Mouse (Mus musculus) E14TG2a.4 (cell line): ENCODE results near the gene Nedd8.

Experiments used
- H3K27me3 ChIP-seq: 2 replicates; pipeline ENCODE4 v1.6.1; 2014; ENCODE audit warnings: low read length, control low read depth; ENCODE audit not compliant: insufficient read depth
- H3K36me3 ChIP-seq: 2 replicates; pipeline ENCODE4 v1.6.1; 2014; ENCODE audit warnings: low read length, control low read depth; ENCODE audit not compliant: insufficient read depth
- H3K4me1 ChIP-seq: replicated peaks from 2 replicates; pipeline ENCODE4 v1.6.1; 2014; ENCODE audit warnings: low read depth, low read length, control low read depth
- H3K4me3 ChIP-seq: replicated peaks from 2 replicates; pipeline ENCODE4 v1.5.1; 2014; ENCODE audit warnings: mild to moderate bottlenecking, low read length
- H3K9me3 ChIP-seq: 2 replicates; pipeline ENCODE4 v1.6.1; 2014; ENCODE audit warnings: low read length, control low read depth
- CTCF ChIP-seq: conservative IDR thresholded peaks from 2 replicates; pipeline ENCODE4 v1.5.1; 2014; ENCODE audit warnings: low read length
- NANOG ChIP-seq: IDR thresholded peaks from 2 replicates; pipeline ENCODE4 v1.6.1; 2014; ENCODE audit warnings: borderline replicate concordance, low read length, mixed read lengths
- POU5F1 ChIP-seq: IDR thresholded peaks from 2 replicates; pipeline ENCODE4 v1.6.1; 2014; ENCODE audit warnings: low read length, borderline replicate concordance

The Nedd8 gene

DNA sequence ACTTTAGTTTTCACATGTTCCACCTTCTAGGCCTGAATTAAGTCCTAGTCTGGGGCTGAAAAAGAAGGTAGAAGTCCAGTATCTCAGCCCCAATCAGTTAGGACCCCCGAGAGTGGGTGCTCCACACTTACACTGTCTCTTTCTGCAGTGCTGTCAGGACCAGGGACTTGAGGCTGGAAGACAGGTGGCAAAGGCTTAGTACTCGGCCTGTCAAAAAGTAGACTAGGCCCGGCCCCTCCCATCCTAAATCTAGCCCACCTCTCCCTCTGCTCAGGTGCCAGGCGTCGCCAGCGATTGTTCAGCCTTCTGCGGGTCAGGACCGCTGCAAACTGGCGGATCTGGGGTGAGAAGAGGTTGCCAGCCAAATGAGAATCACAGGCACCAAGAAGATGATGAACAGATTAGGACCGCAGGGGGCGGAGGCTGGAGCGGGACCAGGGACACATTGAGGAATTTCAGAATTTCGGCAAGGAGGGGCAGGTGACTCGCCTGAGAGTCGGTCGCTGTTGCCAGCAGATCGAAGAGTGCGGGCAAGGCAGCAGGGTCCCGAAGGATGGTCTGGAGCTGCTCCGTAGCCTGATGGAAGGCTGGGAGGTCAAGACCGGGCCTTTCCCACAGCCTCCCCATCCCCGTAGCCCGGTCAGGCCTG is 36.9 kb downstream of the Nedd8 start:
- no peak for TF ChIP-seq CTCF
- no peak for TF ChIP-seq POU5F1
- TF ChIP-seq NANOG: no peak
- Histone ChIP-seq H3K36me3 (peaks cover 84% of the 10 kb centered on the region), H3K4me3 (peak overlapping the region; percentile 91), H3K27me3 (no peaks in the 10 kb centered on the region), H3K4me1 (peaks cover 54% of the 10 kb centered on the region), H3K9me3 (no peaks in the 10 kb centered on the region)

DNA sequence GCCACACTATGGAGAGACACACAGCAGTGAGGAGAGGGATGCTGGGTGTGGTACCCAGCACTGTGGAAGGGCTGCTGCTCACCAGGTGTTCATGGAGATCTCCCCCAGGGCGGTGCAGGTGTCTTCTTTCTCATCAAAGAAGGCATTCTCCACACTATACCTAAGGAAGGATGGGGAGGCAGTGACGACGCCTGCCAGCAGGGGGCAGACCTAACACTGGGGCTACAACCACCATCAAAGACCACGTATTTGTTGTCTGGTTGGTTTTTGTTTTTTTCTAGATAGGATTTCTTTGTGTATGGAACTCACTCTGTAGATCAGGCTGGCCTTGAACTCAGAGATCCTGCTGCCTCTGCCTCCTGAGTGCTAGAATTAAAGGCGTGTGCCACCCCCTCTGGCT is 42.6 kb downstream of the Nedd8 start:
- no peaks in the 10 kb centered on the region for H3K27me3 ChIP-seq
- no peak overlapping the region for H3K4me3 ChIP-seq
- peaks cover 99% of the 10 kb centered on the region for H3K36me3 ChIP-seq
- H3K9me3 ChIP-seq: no peaks in the 10 kb centered on the region
- peaks cover 53% of the 10 kb centered on the region for H3K4me1 ChIP-seq
- no peak for TF ChIP-seq NANOG
- TF ChIP-seq POU5F1: no peak
- TF ChIP-seq CTCF: peak; percentile 92

DNA sequence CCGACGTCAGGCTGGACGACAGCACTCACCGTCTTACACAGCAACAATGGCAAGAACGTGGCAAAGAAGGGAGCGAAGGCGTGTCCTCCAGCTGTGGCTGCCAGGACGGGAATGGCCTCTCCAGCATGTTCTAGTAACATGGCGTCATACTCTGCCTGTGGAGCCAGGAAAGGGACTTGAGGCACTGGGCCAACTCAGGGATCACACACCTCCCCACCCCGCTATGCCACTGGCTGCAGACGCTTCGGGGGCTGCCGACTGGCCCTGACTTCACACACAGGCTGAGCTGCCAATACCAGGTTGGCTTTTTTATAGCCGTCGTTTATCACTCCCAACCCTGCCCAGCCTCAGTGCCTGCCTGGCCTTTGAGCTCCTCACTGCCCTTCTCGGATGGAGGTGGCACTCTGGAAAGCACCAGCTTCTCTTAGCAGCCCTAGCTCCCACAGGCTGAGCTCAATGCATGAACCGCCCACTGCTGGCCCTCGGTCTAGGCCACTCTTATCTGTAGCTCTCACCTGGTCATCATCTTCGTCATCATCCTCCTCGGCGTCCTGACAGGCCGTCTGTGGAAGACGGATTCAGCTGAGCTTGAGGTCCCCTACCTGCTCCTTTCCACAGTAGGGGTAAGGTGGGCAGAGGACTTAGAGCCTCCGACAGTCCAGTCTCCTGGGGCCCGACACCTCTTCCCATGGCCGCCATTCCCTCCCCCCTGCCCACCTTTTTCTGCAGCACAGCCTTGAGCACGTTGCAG is 43.7 kb downstream of the Nedd8 start:
- no peaks in the 10 kb centered on the region for H3K9me3 ChIP-seq
- H3K4me3 ChIP-seq: no peak overlapping the region
- no peak for TF ChIP-seq NANOG
- TF ChIP-seq CTCF: no peak
- TF ChIP-seq POU5F1: no peak
- H3K4me1 ChIP-seq: peaks cover 53% of the 10 kb centered on the region
- no peaks in the 10 kb centered on the region for H3K27me3 ChIP-seq
- peaks cover 97% of the 10 kb centered on the region for H3K36me3 ChIP-seq

DNA sequence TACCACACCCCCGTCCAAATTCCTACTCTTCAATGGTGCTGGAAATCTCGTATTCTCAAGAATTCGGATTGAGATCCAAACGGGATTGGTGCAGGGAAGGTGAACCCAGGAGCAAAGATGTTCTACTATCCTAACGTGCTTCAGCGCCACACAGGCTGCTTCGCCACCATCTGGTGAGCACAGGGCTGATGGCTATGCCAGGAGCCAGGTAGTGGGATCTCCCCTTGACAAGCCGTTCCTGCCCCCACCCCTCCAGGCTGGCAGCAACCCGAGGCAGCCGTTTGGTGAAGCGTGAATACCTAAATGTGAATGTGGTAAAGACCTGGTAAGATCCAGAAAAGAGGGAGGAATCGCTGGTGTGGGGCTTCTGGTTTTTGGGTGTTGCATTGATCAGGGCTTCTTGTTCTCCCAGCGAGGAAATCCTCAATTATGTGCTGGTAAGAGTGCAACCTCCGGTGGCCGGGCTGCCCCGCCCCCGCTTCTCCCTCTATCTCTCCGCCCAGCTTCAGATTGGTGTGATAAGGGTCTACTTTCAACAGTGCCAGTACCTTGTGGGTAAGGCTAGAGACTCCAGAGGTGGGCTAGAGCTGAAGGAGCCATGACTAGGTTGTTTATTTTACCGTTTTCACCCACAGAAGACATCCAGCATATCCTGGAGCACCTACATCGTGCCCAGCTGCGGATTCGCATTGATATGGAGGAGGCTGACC is 53.3 kb downstream of the Nedd8 start:
- Histone ChIP-seq H3K9me3 (no peaks in the 10 kb centered on the region), H3K4me1 (peaks cover 38% of the 10 kb centered on the region), H3K4me3 (peak overlapping the region; percentile 61), H3K36me3 (peaks cover 2% of the 10 kb centered on the region; the same call in 1 of the 2 replicates), H3K27me3 (peaks cover 25% of the 10 kb centered on the region)
- TF ChIP-seq CTCF (no peak), NANOG (no peak), POU5F1 (no peak)

DNA sequence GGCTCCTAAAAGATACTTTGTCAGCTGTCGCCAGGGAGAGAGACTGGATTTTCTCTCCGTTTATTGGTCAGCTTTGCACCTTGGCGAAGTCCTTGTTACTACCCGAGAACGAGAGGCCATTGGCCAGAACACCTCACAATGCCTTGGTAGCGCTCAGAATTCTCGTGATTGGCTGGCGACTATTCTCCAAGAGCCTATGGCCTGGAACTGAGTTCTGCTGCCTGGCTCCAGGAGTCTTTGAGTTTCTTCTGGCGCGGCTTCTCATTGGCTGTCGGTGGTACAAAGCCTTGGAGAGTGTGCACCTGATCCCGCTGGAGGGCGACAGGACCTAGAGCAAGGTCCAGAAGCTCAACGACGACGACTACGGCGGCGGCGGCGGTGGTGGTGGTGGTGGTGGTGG is 54.1 kb downstream of the Nedd8 start, which contains the start of gene Rec8:
Gene Rec8, plus strand, starts transcription at position 216 of the 400 bp plus-strand sequence.
- H3K4me3 ChIP-seq: peak within 1 kb of the TSS; percentile 61
- peaks cover 29% of the 10 kb centered on the region for H3K4me1 ChIP-seq
- no peaks in the 10 kb centered on the region for H3K9me3 ChIP-seq
- peaks cover 25% of the 10 kb centered on the region for H3K27me3 ChIP-seq
- H3K36me3 ChIP-seq: no peaks in the 10 kb centered on the region
- TF ChIP-seq POU5F1 (no peak), NANOG (no peak), CTCF (no peak)

DNA sequence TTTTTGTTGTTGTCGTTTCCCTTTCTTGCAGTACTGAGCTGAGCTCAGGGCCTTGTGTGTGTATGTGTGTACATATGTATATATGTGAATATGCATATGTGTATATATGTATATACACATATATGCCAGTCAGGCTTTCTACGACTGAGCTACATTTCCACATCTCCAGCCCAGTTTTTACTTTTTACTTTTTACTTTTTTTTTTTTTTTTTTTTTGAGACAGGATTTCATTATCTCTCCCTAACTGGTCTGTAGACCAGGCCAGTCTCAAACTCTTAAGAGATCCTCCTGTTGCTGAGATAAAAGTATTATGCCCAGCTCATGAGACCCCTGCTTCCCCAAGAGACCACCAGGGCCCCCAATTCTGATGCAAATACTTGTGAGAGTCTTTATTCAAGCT is 55.1 kb downstream of the Nedd8 start:
- Histone ChIP-seq H3K4me1 (peaks cover 23% of the 10 kb centered on the region), H3K36me3 (no peaks in the 10 kb centered on the region), H3K4me3 (no peak overlapping the region), H3K9me3 (no peaks in the 10 kb centered on the region), H3K27me3 (peaks cover 23% of the 10 kb centered on the region)
- no peak for TF ChIP-seq POU5F1
- no peak for TF ChIP-seq CTCF
- no peak for TF ChIP-seq NANOG

DNA sequence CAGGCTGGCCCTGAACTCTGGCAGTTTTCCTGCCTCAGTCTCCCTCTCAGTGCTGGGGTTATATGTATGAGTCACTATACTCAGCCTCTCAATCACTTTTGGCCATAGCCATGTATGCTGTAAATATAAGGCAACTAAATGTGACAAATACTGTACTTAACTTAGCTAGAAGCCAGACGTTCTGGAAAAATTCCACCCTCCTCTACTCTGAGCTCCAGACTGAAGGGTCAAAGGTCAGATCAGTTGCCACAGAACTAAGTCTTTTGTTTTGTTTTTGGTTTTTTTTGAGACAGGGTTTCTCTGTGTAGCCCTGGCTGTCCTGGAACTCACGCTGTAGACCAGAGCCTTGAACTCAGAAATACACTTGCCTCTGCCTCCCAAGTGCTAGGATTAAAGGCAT is 56.0 kb downstream of the Nedd8 start:
- Histone ChIP-seq H3K27me3 (peaks cover 23% of the 10 kb centered on the region), H3K9me3 (no peaks in the 10 kb centered on the region), H3K4me1 (peaks cover 26% of the 10 kb centered on the region), H3K4me3 (no peak overlapping the region), H3K36me3 (peaks cover 2% of the 10 kb centered on the region; the same call in 1 of the 2 replicates)
- no peak for TF ChIP-seq POU5F1
- TF ChIP-seq CTCF: no peak
- no peak for TF ChIP-seq NANOG

DNA sequence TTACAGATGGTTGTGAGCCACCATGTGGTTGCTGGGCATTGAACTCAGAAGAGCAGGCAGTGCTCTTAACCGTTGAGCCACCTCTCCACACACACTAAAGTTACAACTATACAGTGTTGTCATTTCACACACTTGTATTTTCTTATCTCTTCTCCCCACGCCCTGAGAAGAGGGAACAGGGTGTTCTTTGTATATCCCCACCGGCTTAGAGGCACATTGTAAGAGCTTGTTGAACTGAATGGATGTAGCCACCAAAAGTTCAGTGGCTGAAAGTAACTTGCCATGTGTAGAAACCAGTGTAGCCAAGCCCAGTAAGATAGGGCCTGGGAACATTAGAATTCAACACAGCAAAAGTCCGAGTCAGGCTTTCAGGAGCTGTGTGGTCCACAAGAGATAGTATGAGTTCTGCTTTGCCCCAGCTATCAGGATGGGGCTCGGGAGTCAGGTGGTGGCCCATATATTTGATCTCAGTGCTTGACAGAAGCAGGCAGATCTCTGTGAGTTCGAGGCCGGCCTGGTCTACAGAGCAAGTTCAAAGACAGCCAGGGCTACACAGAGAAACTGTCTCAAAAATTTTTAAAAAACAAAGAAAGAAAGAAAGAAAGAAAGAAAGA is 57.3 kb downstream of the Nedd8 start:
- Histone ChIP-seq H3K4me1 (peaks cover 26% of the 10 kb centered on the region), H3K27me3 (peaks cover 15% of the 10 kb centered on the region), H3K4me3 (no peak overlapping the region), H3K9me3 (no peaks in the 10 kb centered on the region), H3K36me3 (peaks cover 12% of the 10 kb centered on the region)
- TF ChIP-seq CTCF: no peak
- TF ChIP-seq POU5F1: no peak
- no peak for TF ChIP-seq NANOG
